Mouse (Mus musculus) heart, postnatal 0 days (tissue): Measurements from ENCODE around the gene Chit1. TPM values are rescaled to one million over a fixed set of nuclear protein-coding genes. Genes with fewer than 3 reads are reported as not detected.

Experiments
- ATAC-seq: fragments of 200-750 bp; cut with Nextera tagmentation; 2 replicates; pipeline ENCODE4 v1.8.0; 2017; ENCODE audit warnings: low read depth, moderate number of reproducible peaks, moderate library complexity; ENCODE audit not compliant: insufficient read depth
- DNase-seq: peaks from one replicate; pipeline ENCODE4 v3.0.0-alpha.2; 2016; ENCODE audit warnings: low spot score
- H3K27ac ChIP-seq: fragments of 300-500 bp; sonication (generic); 2 replicates; pipeline ENCODE4 v1.5.1; 2014; ENCODE audit warnings: low read depth, mild to moderate bottlenecking
- H3K27me3 ChIP-seq: fragments of 300-500 bp; sonication (generic); 2 replicates; pipeline ENCODE4 v1.6.1; 2014; ENCODE audit warnings: low read length, mixed read lengths; ENCODE audit not compliant: control insufficient read depth, insufficient read depth
- H3K36me3 ChIP-seq: fragments of 300-500 bp; sonication (generic); replicated peaks from 2 replicates; pipeline ENCODE4 v1.6.1; 2014; ENCODE audit warnings: low read length, mixed read lengths; ENCODE audit not compliant: control insufficient read depth, insufficient read depth
- H3K4me1 ChIP-seq: fragments of 300-500 bp; sonication (generic); 2 replicates; pipeline ENCODE4 v1.6.1; 2014; ENCODE audit warnings: antibody characterized with exemption; ENCODE audit not compliant: control insufficient read depth, insufficient read depth
- H3K4me2 ChIP-seq: fragments of 300-500 bp; sonication (generic); 2 replicates; pipeline ENCODE4 v1.6.1; 2014; ENCODE audit warnings: low read depth, mild to moderate bottlenecking, low read length, moderate library complexity
- H3K4me3 ChIP-seq: fragments of 300-500 bp; sonication (generic); 2 replicates; pipeline ENCODE4 v1.5.1; 2014; ENCODE audit warnings: low read depth, low read length
- H3K9ac ChIP-seq: fragments of 300-500 bp; sonication (generic); replicated peaks from 2 replicates; pipeline ENCODE4 v1.6.1; 2014; ENCODE audit warnings: low read depth, low read length, mixed read lengths
- H3K9me3 ChIP-seq: fragments of 300-500 bp; sonication (generic); replicated peaks from 2 replicates; pipeline ENCODE4 v1.6.1; 2016; ENCODE audit warnings: low read length; ENCODE audit not compliant: control insufficient read depth
- CTCF ChIP-seq: IDR thresholded peaks from 2 replicates; pipeline ENCODE4 v1.5.1; 2016; ENCODE audit warnings: antibody characterized with exemption, control low read depth, low read depth
- EP300 ChIP-seq: IDR thresholded peaks from 2 replicates; pipeline ENCODE4 v1.6.1; 2016; ENCODE audit warnings: antibody characterized with exemption, low read depth
- WGBS: fragments of 180-500 bp; shearing (Covaris S2); extraction: QIAGEN DNeasy Blood & Tissue Kit; methylation state at CpG from one replicate; pipeline ENCODE4 v1.1.7; 2014; 5-methylcytosine and 5-hydroxymethylcytosine counted together
- polyA plus RNA-seq: library from polyadenylated mRNA; unstranded; fragments of >200 nt; fragmentation: Nextera tagmentation; extraction: Ambion mirVana; gene quantifications from 2 replicates; pipeline ENCODE4 v1.2.1, GENCODE M21; 2015
- total RNA-seq: library from RNA; depleted of rRNA; stranded (reverse); fragments of >200 nt; gene quantifications from 2 replicates; pipeline ENCODE4 v1.2.3, GENCODE M21; 2014; ENCODE audit warnings: low replicate concordance

Chit1 gene
- total and polyA plus RNA-seq, 2 experiments from 2014 or later = 0.19 to 0.76 TPM

DNA sequence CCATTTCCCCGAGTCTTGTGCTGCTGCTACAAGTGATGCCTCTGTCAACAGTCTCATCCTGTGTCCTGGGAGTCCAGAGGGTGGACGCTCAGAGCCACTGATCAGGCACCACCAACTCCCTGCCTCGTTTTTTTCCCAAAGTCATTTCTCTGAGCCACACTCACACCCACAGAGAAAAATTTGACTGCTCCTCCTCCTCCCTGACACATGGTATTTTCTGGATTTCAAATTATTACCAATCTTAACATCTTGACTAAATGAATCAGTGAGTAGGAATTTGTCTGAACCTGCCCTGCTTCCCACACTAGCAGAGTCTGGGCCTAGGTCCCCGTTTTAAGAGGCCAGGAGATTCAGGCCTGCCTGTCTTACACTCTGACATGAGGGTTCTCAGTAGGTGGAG lies 81.0 kb downstream of the Chit1 start:
- TF ChIP-seq CTCF (no peak), EP300 (no peak)
- H3K36me3 ChIP-seq = no peaks in the 10 kb centered on the region
- DNase-seq = no peak
- WGBS = 56% methylated on average over 4 of the region's 4 CpGs
- H3K4me1 ChIP-seq = peaks cover 27% of the 10 kb centered on the region
- H3K4me2 ChIP-seq = no peak overlapping the region
- no peak overlapping the region for H3K9ac ChIP-seq
- peaks cover 10% of the 10 kb centered on the region; the same call in 1 of the 2 replicates for H3K27me3 ChIP-seq
- no peak overlapping the region for H3K4me3 ChIP-seq
- no peaks in the 10 kb centered on the region for H3K9me3 ChIP-seq
- no peak for ATAC-seq
- H3K27ac ChIP-seq = no peak overlapping the region

DNA sequence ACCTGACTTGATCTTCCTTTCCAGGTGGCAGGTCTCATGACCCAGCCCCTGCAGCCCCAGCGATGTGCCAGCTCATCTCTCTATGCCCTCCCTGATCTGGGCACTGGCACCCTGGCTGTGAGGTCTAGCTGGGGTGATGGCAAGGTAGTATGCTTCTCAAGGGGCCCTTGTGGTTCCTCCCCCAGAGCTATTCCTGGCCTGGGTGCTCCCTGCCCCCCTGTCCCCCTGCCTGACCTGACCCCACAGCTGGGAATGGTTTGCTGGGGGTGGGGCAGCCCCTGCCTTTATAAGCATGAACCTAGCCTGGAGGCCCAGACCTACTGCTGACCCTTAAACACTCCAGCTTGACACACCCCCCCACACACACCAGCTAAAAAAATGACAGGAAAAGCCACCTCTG lies 82.1 kb downstream of the Chit1 start, which contains the start of gene Mybph:
Gene Mybph, plus strand, starts transcription at position 323 of the 400 bp plus-strand sequence.
- ATAC-seq (no peak), DNase-seq (no peak)
- H3K9me3 ChIP-seq = no peaks in the 10 kb centered on the region
- no peak within 1 kb of the TSS for H3K4me2 ChIP-seq
- no peaks in the 10 kb centered on the region for H3K36me3 ChIP-seq
- no peak within 1 kb of the TSS for H3K27ac ChIP-seq
- 75% methylated on average over 1 of the region's 1 CpGs for WGBS
- peaks cover 27% of the 10 kb centered on the region for H3K4me1 ChIP-seq
- peaks cover 10% of the 10 kb centered on the region; the same call in 1 of the 2 replicates for H3K27me3 ChIP-seq
- no peak for TF ChIP-seq CTCF
- TF ChIP-seq EP300 = no peak
- H3K4me3 ChIP-seq = no peak within 1 kb of the TSS
- peak within 1 kb of the TSS; percentile 1; the same call in 1 of the 2 replicates for H3K9ac ChIP-seq

DNA sequence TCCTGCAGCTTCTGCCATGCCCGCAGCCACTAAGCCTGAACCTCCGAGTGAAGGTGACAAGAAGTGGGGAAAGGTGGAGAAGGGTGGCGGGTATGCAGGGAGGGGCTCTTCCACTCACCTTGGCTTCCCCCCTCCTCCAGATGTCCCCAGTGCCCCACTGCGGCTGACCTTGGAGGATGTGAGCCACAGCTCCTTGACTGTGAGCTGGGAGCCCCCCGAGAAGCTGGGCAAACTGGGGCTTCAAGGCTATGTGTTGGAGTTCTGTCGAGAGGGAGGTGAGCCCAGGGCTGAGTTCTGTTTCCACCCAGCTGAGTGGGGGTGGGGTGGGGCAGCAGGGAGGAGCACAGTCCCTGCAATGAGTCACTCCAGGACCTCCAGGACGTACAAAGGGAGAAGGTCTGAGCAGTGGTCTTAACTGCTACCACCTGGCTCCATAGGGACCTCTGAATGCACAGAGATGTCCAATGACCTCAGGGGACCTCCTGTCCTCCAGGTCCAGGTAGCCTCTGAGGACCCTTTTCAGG lies 82.7 kb downstream of the Chit1 start:
- Histone ChIP-seq H3K4me2 (no peak overlapping the region), H3K27me3 (peaks cover 8% of the 10 kb centered on the region; the same call in 1 of the 2 replicates), H3K4me3 (no peak overlapping the region), H3K36me3 (no peaks in the 10 kb centered on the region), H3K9ac (peak overlapping the region; percentile 1; the same call in 1 of the 2 replicates), H3K4me1 (peaks cover 27% of the 10 kb centered on the region), H3K9me3 (no peaks in the 10 kb centered on the region), H3K27ac (no peak overlapping the region)
- DNase-seq = no peak
- ATAC-seq = peak; percentile 9; the same call in 1 of the 2 replicates
- 57% methylated on average over 7 of the region's 7 CpGs for WGBS
- no peak for TF ChIP-seq EP300
- no peak for TF ChIP-seq CTCF

DNA sequence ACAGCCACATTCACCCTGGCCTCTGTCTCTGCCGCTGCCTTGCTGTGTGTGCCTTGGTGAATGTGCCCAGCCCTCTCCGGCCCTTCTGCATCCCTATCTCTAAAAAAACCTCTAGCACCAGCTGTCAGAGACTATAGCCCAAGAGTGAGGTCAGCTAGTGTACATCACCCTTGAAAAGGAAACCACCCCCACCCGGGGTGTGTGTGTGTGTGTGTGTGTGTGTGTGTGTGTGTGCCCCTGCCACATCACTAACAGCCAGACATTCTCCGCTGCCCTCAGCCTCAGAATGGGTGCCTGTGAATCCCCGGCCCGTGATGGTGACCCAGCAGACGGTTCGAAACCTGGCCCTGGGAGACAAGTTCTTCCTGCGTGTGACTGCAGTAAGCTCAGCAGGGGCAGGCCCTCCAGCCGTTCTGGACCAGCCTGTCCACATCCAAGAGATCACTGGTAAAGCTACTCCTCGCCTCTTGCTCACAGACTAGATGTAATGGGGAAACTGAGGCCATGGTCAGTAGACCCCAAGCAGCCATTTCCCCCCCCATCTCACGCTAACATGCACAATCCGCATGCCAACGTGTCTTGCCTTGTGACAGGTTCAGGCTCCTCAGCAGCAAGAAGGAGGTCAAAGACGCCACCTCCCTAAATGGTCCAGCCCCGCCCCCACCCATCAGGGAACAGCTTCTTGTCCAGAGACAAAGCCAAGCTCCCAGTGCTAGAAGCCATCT lies 83.4 kb downstream of the Chit1 start:
- Histone ChIP-seq H3K4me1 (peaks cover 27% of the 10 kb centered on the region), H3K4me3 (no peak overlapping the region), H3K27ac (no peak overlapping the region), H3K9me3 (no peaks in the 10 kb centered on the region), H3K9ac (no peak overlapping the region), H3K27me3 (peaks cover under 1% of the 10 kb centered on the region; the same call in 1 of the 2 replicates), H3K36me3 (no peaks in the 10 kb centered on the region), H3K4me2 (no peak overlapping the region)
- TF ChIP-seq CTCF (no peak), EP300 (no peak)
- ATAC-seq = no peak
- 64% methylated on average over 16 of the region's 16 CpGs for WGBS
- no peak for DNase-seq

DNA sequence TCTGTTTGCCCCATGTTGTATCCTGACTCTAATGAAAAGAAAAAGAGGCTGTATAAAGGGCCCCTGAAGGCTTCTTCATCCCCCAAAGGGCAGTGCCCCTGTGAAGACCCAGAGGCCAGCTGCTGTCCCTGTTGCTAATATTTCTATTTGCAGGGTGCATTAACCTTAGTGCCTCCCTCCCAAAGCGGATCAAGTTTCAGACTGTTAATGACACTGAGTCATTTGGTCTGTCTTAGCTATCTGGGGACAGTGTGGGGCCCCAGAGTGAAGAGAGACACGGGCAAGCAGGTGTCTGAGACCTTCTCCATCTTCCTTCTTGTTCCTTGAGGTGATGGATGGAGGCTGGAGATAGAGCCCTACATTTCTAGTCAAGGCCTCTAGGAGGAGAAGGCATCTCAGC lies 84.1 kb downstream of the Chit1 start:
- H3K9ac ChIP-seq = no peak overlapping the region
- H3K4me1 ChIP-seq = peaks cover 27% of the 10 kb centered on the region
- no peaks in the 10 kb centered on the region for H3K27me3 ChIP-seq
- no peaks in the 10 kb centered on the region for H3K36me3 ChIP-seq
- TF ChIP-seq EP300 (no peak), CTCF (no peak)
- H3K27ac ChIP-seq = no peak overlapping the region
- H3K4me2 ChIP-seq = no peak overlapping the region
- H3K4me3 ChIP-seq = no peak overlapping the region
- DNase-seq (no peak), ATAC-seq (no peak)
- H3K9me3 ChIP-seq = no peaks in the 10 kb centered on the region
- WGBS = 29% methylated on average over 2 of the region's 2 CpGs
